Comparison of ENCODE assay signal across 12 mouse cellular contexts in the genomic region with DNA sequence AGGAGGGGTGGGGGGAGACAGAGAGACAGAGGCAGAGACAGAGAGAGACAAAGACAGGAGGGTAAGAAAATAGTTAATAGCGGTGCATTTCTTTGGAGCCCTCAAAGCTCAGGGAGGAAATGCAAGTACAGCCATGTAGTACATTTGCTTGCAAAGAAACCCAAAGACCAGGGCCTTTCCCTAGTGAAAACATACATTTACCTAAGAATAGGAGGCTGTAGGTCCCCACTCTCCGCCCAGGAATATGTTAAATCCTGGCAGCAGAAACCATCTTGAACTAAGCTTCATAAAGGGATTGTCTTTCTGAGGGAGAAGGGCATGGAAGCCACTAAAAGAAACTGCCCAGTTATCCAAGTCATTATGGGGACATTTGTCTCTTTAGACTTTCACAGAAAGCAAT.
"Had no signal": no experiment of that assay in that cellular context is flagged by ENCODE, and none has a peak within 500 bp of the region (broad histone marks: within the 10 kb centered on the region; RNA-seq: fewer than 3 reads in every experiment).

No protein-coding gene starts in this region.

- H3K9me3 ChIP-seq: neural tube, embryonic 12.5 days; stomach, embryonic 15.5 days had no signal

- H3K9ac ChIP-seq: lung, embryonic 14.5 days; neural tube, embryonic 12.5 days; stomach, embryonic 15.5 days had no signal

- H3K4me2 ChIP-seq: lung, embryonic 14.5 days; midbrain, embryonic 11.5 days; neural tube, embryonic 12.5 days; stomach, embryonic 15.5 days had no signal

- H3K36me3 ChIP-seq: neural tube, embryonic 12.5 days; stomach, embryonic 15.5 days had no signal

- DNase-seq: lung, adult 18-20 months; lung, embryonic 14.5 days; lung, postnatal 10 days; lung, postnatal 4 days; midbrain, embryonic 14.5 days; right cerebral cortex, postnatal 14 days; thymus, postnatal 14 days; thymus, postnatal 36 days had no signal

- H3K4me3 ChIP-seq: neural tube, embryonic 12.5 days; stomach, embryonic 15.5 days had no signal

- H3K27ac ChIP-seq: neural tube, embryonic 12.5 days; stomach, embryonic 15.5 days; stomach, postnatal 0 days had no signal

- H3K27me3 ChIP-seq: neural tube, embryonic 12.5 days; stomach, embryonic 15.5 days had no signal

- H3K4me1 ChIP-seq: neural tube, embryonic 12.5 days; stomach, embryonic 15.5 days had no signal
